Mouse (Mus musculus) testis, postnatal 14 days (tissue): ENCODE measurements around the gene Snn.

ENCODE experiments used
- DNase-seq: peaks from one replicate; pipeline ENCODE4 v3.0.0; 2021; ENCODE audit warnings: low spot score

The Snn gene

GRCm38 (mm10) chr16:11047130-11047529 is 13.6 kb upstream of the Snn start:
- no peak for DNase-seq

GRCm38 (mm10) chr16:11050226-11050625 is 10.5 kb upstream of the Snn start:
- no peak for DNase-seq

- no peak for DNase-seq
Measured at GRCm38 (mm10) chr16:11051134-11051533, 9.6 kb upstream of the Snn start.

- DNase-seq: no peak
Measured at GRCm38 (mm10) chr16:11054409-11054808, 6.3 kb upstream of the Snn start.

GRCm38 (mm10) chr16:11054871-11055270 is 5.9 kb upstream of the Snn start:
- no peak for DNase-seq

GRCm38 (mm10) chr16:11055916-11056315 is 4.8 kb upstream of the Snn start:
- DNase-seq: no peak

GRCm38 (mm10) chr16:11062794-11063721 is 2.3 kb downstream of the Snn start:
- DNase-seq: peak; percentile 85

GRCm38 (mm10) chr16:11064341-11064740 is 3.6 kb downstream of the Snn start:
- no peak for DNase-seq

GRCm38 (mm10) chr16:11064742-11065141 is 4.0 kb downstream of the Snn start:
- no peak for DNase-seq

GRCm38 (mm10) chr16:11065431-11065830 is 4.7 kb downstream of the Snn start:
- DNase-seq: no peak

GRCm38 (mm10) chr16:11066029-11066832 is 5.5 kb downstream of the Snn start, which contains the start of gene Litaf:
Gene Litaf (minus strand): TSS chr16:11066157.
- DNase-seq: peak; percentile 95

GRCm38 (mm10) chr16:11066833-11067191 is 6.1 kb downstream of the Snn start:
- DNase-seq: peak; percentile 36

- DNase-seq: no peak
Measured at GRCm38 (mm10) chr16:11068666-11069065, 7.9 kb downstream of the Snn start.

- DNase-seq: no peak
Measured at GRCm38 (mm10) chr16:11069271-11069670, 8.5 kb downstream of the Snn start.

GRCm38 (mm10) chr16:11069710-11070420 is 9.1 kb downstream of the Snn start:
- DNase-seq: no peak

- DNase-seq: no peak
Measured at GRCm38 (mm10) chr16:11071176-11071575, 10.4 kb downstream of the Snn start.

- no peak for DNase-seq
Measured at GRCm38 (mm10) chr16:11071887-11072286, 11.1 kb downstream of the Snn start.

GRCm38 (mm10) chr16:11072454-11072853 is 11.7 kb downstream of the Snn start:
- no peak for DNase-seq

GRCm38 (mm10) chr16:11073060-11073459 is 12.3 kb downstream of the Snn start:
- no peak for DNase-seq

GRCm38 (mm10) chr16:11077601-11078201 is 17.0 kb downstream of the Snn start:
- DNase-seq: no peak

- DNase-seq: no peak
Measured at GRCm38 (mm10) chr16:11078216-11078869, 17.6 kb downstream of the Snn start.
